Mouse (Mus musculus) MEL (cell line): Measurements from ENCODE around the gene Diaph2. TPM values are rescaled to one million over a fixed set of nuclear protein-coding genes. Genes with fewer than 3 reads are reported as not detected.

Experiments
- DNase-seq: peaks from one replicate; pipeline ENCODE4 v3.0.0; 2011; ENCODE audit warnings: low read depth, low spot score
- H3K27ac ChIP-seq: 2 replicates; pipeline ENCODE4 v1.5.1; 2012; ENCODE audit warnings: low read depth, mild to moderate bottlenecking, control low read depth, low read length, moderate library complexity; ENCODE audit not compliant: control insufficient read depth
- H3K27me3 ChIP-seq, 2 experiments: fragments of 150-350 bp in 1 of 2; sonication (generic) in 1 of 2; 2 replicates each; pipeline ENCODE4 v1.6.1; 2012; ENCODE audit warnings: low read length in 2 of 2, mild to moderate bottlenecking in 2 of 2, improper control_type of control experiment in 1 of 2, moderate library complexity in 1 of 2; ENCODE audit not compliant: insufficient read depth in 2 of 2, control insufficient read depth in 1 of 2
- H3K36me3 ChIP-seq, 2 experiments: 2 replicates each; pipeline ENCODE4 v1.6.1; 2012 to 2014; ENCODE audit warnings: low read length in 2 of 2, improper control_type of control experiment in 1 of 2, inconsistent platforms in 1 of 2, mild to moderate bottlenecking in 1 of 2; ENCODE audit not compliant: insufficient read depth in 2 of 2, control insufficient read depth in 1 of 2
- H3K4me1 ChIP-seq, 2 experiments: fragments of 150-350 bp in 1 of 2; sonication (generic) in 1 of 2; 2 replicates each; pipeline ENCODE4 v1.6.1; 2012; ENCODE audit warnings: low read length in 2 of 2, improper control_type of control experiment in 1 of 2, mild to moderate bottlenecking in 1 of 2; ENCODE audit not compliant: insufficient read depth in 2 of 2, control insufficient read depth in 1 of 2
- H3K4me3 ChIP-seq, 2 experiments: fragments of 150-350 bp in 1 of 2; sonication (generic) in 1 of 2; 2 replicates each; pipeline ENCODE4 v1.5.1; 2012; ENCODE audit warnings: low read depth in 2 of 2, low read length in 2 of 2, mild to moderate bottlenecking in 2 of 2, moderate library complexity in 2 of 2, control low read depth in 1 of 2, improper control_type of control experiment in 1 of 2; ENCODE audit not compliant: control insufficient read depth in 1 of 2, insufficient read depth in 1 of 2
- H3K79me2 ChIP-seq: 2 replicates; pipeline ENCODE4 v1.6.1; 2012; ENCODE audit warnings: mild to moderate bottlenecking, low read length, moderate library complexity; ENCODE audit not compliant: control insufficient read depth, poor library complexity, insufficient read depth
- H3K9ac ChIP-seq: 2 replicates; pipeline ENCODE4 v1.6.1; 2012; ENCODE audit warnings: low read depth, mild to moderate bottlenecking, control low read depth, low read length, moderate library complexity; ENCODE audit not compliant: control insufficient read depth, poor library complexity, severe bottlenecking
- H3K9me3 ChIP-seq: fragments of 150-350 bp; sonication (generic); replicated peaks from 2 replicates; pipeline ENCODE4 v1.6.1; 2012; ENCODE audit warnings: mild to moderate bottlenecking, low read length, improper control_type of control experiment, moderate library complexity; ENCODE audit not compliant: insufficient read depth
- BHLHE40 ChIP-seq: IDR thresholded peaks from 2 replicates; pipeline ENCODE4 v1.6.1; 2012; ENCODE audit warnings: low read depth, mild to moderate bottlenecking, inconsistent platforms, low read length, improper control_type of control experiment, borderline replicate concordance
- CHD1 ChIP-seq: IDR thresholded peaks from 2 replicates; pipeline ENCODE4 v1.6.1; 2012; ENCODE audit warnings: low read depth, mild to moderate bottlenecking, inconsistent platforms, low read length, improper control_type of control experiment
- CTCF ChIP-seq, 3 experiments: IDR thresholded peaks in 2 of 3; conservative IDR thresholded peaks in 1 of 3; 2 replicates each; pipeline ENCODE4 v1.5.1; 2011 to 2012; ENCODE audit warnings: low read length in 3 of 3, low read depth in 2 of 3, mild to moderate bottlenecking in 2 of 3, improper control_type of control experiment in 1 of 3, inconsistent platforms in 1 of 3, mixed read lengths in 1 of 3, moderate library complexity in 1 of 3; ENCODE audit not compliant: control insufficient read depth in 1 of 3, insufficient read depth in 1 of 3, poor library complexity in 1 of 3, severe bottlenecking in 1 of 3
- ELF1 ChIP-seq: IDR thresholded peaks from 2 replicates; pipeline ENCODE4 v1.6.1; 2014; ENCODE audit warnings: low read depth, mild to moderate bottlenecking, inconsistent platforms, low read length, improper control_type of control experiment, moderate library complexity
- EP300 ChIP-seq, 2 experiments: IDR thresholded peaks; 2 replicates each; pipeline ENCODE4 v1.6.1; 2011; ENCODE audit warnings: improper control_type of control experiment in 2 of 2, low read length in 2 of 2, low read depth in 1 of 2, mild to moderate bottlenecking in 1 of 2
- ETS1 ChIP-seq: IDR thresholded peaks from 2 replicates; pipeline ENCODE4 v1.6.1; 2012; ENCODE audit warnings: low read depth, mild to moderate bottlenecking, inconsistent platforms, low read length, improper control_type of control experiment, moderate library complexity
- GABPA ChIP-seq: IDR thresholded peaks from 2 replicates; pipeline ENCODE4 v1.6.1; 2012; ENCODE audit warnings: low read depth, mild to moderate bottlenecking, inconsistent platforms, low read length, improper control_type of control experiment, moderate library complexity
- GATA1 ChIP-seq: IDR thresholded peaks from 2 replicates; pipeline ENCODE4 v1.6.1; 2011; ENCODE audit warnings: low read depth, low read length, improper control_type of control experiment
- JUND ChIP-seq: IDR thresholded peaks from 2 replicates; pipeline ENCODE4 v1.6.1; 2011; ENCODE audit warnings: low read depth, mild to moderate bottlenecking, improper control_type of control experiment, low read length
- KAT2A ChIP-seq: conservative IDR thresholded peaks from 2 replicates; pipeline ENCODE4 v1.6.1; 2012; ENCODE audit warnings: low read depth, low read length, improper control_type of control experiment, inconsistent platforms
- MAFK ChIP-seq: IDR thresholded peaks from 2 replicates; pipeline ENCODE4 v1.6.1; 2011; ENCODE audit warnings: low read depth, mild to moderate bottlenecking, low read length, improper control_type of control experiment, borderline replicate concordance
- MEF2A ChIP-seq: IDR thresholded peaks from 2 replicates; pipeline ENCODE4 v1.6.1; 2014; ENCODE audit warnings: low read depth, mild to moderate bottlenecking, inconsistent platforms, low read length, improper control_type of control experiment; ENCODE audit not compliant: poor library complexity, insufficient replicate concordance, severe bottlenecking; ENCODE audit errors: extremely low read depth
- MYB ChIP-seq: IDR thresholded peaks from 2 replicates; pipeline ENCODE4 v1.6.1; 2011; ENCODE audit warnings: mild to moderate bottlenecking, low read depth, low read length, improper control_type of control experiment
- MYC ChIP-seq: IDR thresholded peaks from 2 replicates; pipeline ENCODE4 v1.6.1; 2011; ENCODE audit warnings: low read depth, mild to moderate bottlenecking, low read length, improper control_type of control experiment, moderate library complexity
- NELFE ChIP-seq: IDR thresholded peaks from 2 replicates; pipeline ENCODE4 v1.6.1; 2011; ENCODE audit warnings: low read depth, low read length, improper control_type of control experiment
- POLR2A ChIP-seq, 2 experiments: IDR thresholded peaks; 2 replicates each; pipeline ENCODE4 v1.6.1; 2011 to 2012; ENCODE audit warnings: low read length in 2 of 2, mild to moderate bottlenecking in 2 of 2, control low read depth in 1 of 2, improper control_type of control experiment in 1 of 2, low read depth in 1 of 2, moderate library complexity in 1 of 2; ENCODE audit not compliant: control insufficient read depth in 1 of 2, insufficient read depth in 1 of 2, poor library complexity in 1 of 2
- RAD21 ChIP-seq: IDR thresholded peaks from 2 replicates; pipeline ENCODE4 v1.6.1; 2011; ENCODE audit warnings: mild to moderate bottlenecking, low read depth, low read length, improper control_type of control experiment
- RCOR1 ChIP-seq: IDR thresholded peaks from 2 replicates; pipeline ENCODE4 v1.6.1; 2012; ENCODE audit warnings: low read depth, mild to moderate bottlenecking, inconsistent platforms, low read length, improper control_type of control experiment
- SIN3A ChIP-seq: IDR thresholded peaks from 2 replicates; pipeline ENCODE4 v1.6.1; 2012; ENCODE audit warnings: low read length, improper control_type of control experiment, inconsistent platforms
- SMC3 ChIP-seq: IDR thresholded peaks from 2 replicates; pipeline ENCODE4 v1.6.1; 2011; ENCODE audit warnings: low read depth, low read length, improper control_type of control experiment
- TCF12 ChIP-seq: IDR thresholded peaks from 2 replicates; pipeline ENCODE4 v1.6.1; 2014; ENCODE audit warnings: low read depth, mild to moderate bottlenecking, inconsistent platforms, low read length, improper control_type of control experiment, moderate library complexity
- USF2 ChIP-seq, 2 experiments: IDR thresholded peaks; 2 replicates each; pipeline ENCODE4 v1.6.1; 2011 to 2012; ENCODE audit warnings: improper control_type of control experiment in 2 of 2, low read length in 2 of 2, borderline replicate concordance in 1 of 2, inconsistent platforms in 1 of 2, low read depth in 1 of 2, mild to moderate bottlenecking in 1 of 2; ENCODE audit not compliant: insufficient read depth in 1 of 2
- ZC3H11A ChIP-seq: IDR thresholded peaks from 2 replicates; pipeline ENCODE4 v1.6.1; 2012; ENCODE audit warnings: low read depth, mild to moderate bottlenecking, inconsistent platforms, low read length, improper control_type of control experiment
- ZKSCAN1 ChIP-seq: IDR thresholded peaks from 2 replicates; pipeline ENCODE4 v1.6.1; 2012; ENCODE audit warnings: low read depth, mild to moderate bottlenecking, inconsistent platforms, low read length, improper control_type of control experiment, moderate library complexity
- ZMIZ1 ChIP-seq: IDR thresholded peaks from 2 replicates; pipeline ENCODE4 v1.6.1; 2012; ENCODE audit warnings: low read depth, mild to moderate bottlenecking, inconsistent platforms, low read length, improper control_type of control experiment, moderate library complexity
- ZNF384 ChIP-seq: IDR thresholded peaks from 2 replicates; pipeline ENCODE4 v1.6.1; 2012; ENCODE audit warnings: low read depth, mild to moderate bottlenecking, inconsistent platforms, low read length, improper control_type of control experiment
- polyA plus RNA-seq, 2 experiments: library from polyadenylated mRNA; stranded (reverse) in 1 of 2; unstranded in 1 of 2; fragments of >175 nt in 1 of 2; fragments of >200 nt in 1 of 2; gene quantifications; 2 replicates each; pipeline versions ENCODE4 v1.2.1 to v1.2.4; 2012; ENCODE audit warnings: low replicate concordance in 2 of 2, low read depth in 1 of 2; ENCODE audit not compliant: insufficient read length in 2 of 2, insufficient read depth in 1 of 2, missing spikeins in 1 of 2
- total RNA-seq: library from RNA; depleted of rRNA; stranded (reverse); fragments of 300-350 nt; gene quantifications from 2 replicates; pipeline ENCODE4 v1.2.3, GENCODE M21; 2012

Gene Diaph2
- total and polyA plus RNA-seq, 3 experiments, result 0.03 TPM; not detected in 2

DNA sequence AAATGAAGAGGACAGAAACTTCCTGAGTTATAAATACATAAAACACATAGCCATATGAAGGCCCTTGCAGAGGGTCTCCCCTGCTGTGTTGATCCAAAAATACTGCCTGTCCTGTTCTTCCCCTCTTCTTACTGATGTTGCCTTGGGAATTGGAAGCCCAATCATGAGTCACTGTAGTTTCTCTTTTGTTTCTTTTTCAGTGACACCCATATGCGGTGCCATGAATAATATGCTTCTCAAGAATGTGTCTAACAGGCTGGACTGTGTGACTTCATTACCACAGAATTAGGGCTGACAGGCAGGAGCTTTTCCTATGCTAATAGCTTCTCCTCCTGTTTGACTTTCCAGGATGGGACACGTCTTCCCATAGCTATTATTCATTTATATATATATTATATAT is 21.1 kb downstream of the Diaph2 start:
- DNase-seq, result no peak
- Histone ChIP-seq H3K36me3 (peaks cover 0 to 9% of the 10 kb centered on the region in 2 experiments; a peak in 2 of 4 replicates), H3K27me3 (no peaks in the 10 kb centered on the region), H3K9ac (no peak overlapping the region), H3K27ac (no peak overlapping the region)
- TF ChIP-seq CHD1 (no peak), KAT2A (no peak), JUND (no peak), GATA1 (no peak), ZC3H11A (no peak), RCOR1 (no peak), EP300 (IDR thresholded peaks at IDR 0.05; ENCODE audit: low read depth in 1 of 2, low read length in 2 of 2) (no peak), RAD21 (no peak), USF2 (IDR thresholded peaks at IDR 0.05; ENCODE audit: borderline replicate concordance in 1 of 2, insufficient read depth in 1 of 2, low read depth in 1 of 2, low read length in 2 of 2) (no peak), TCF12 (no peak), ZKSCAN1 (no peak), NELFE (no peak), BHLHE40 (no peak), GABPA (no peak)
- TF ChIP-seq, all 39 proteins: peak for 0
- H3K4me3 ChIP-seq, result no peak overlapping the region
- H3K9me3 ChIP-seq, result no peaks in the 10 kb centered on the region
- no peaks in the 10 kb centered on the region for H3K4me1 ChIP-seq
- H3K79me2 ChIP-seq, result no peaks in the 10 kb centered on the region

GRCm38 (mm10) chrX:129773556-129774255 is 24.2 kb downstream of the Diaph2 start:
- Histone ChIP-seq H3K9me3 (no peaks in the 10 kb centered on the region), H3K79me2 (no peaks in the 10 kb centered on the region), H3K9ac (no peak overlapping the region), H3K4me3 (no peak overlapping the region), H3K27ac (no peak overlapping the region), H3K36me3 (peaks cover 0 to 15% of the 10 kb centered on the region in 2 experiments; a peak in 2 of 4 replicates), H3K4me1 (peaks cover 0 to 2% of the 10 kb centered on the region in 2 experiments; a peak in 1 of 4 replicates), H3K27me3 (no peaks in the 10 kb centered on the region)
- TF ChIP-seq MAFK (no peak), ZMIZ1 (no peak), POLR2A (IDR thresholded peaks at IDR 0.05; ENCODE audit: control insufficient read depth in 1 of 2, insufficient read depth in 1 of 2, low read depth in 1 of 2, low read length in 2 of 2, poor library complexity in 1 of 2) (no peak), SIN3A (no peak), SMC3 (no peak), MYC (no peak), MEF2A (no peak), ETS1 (no peak), CTCF (IDR thresholded peaks at IDR 0.05 in 2 of 3, conservative IDR thresholded peaks at IDR 0.05 in 1 of 3; ENCODE audit: control insufficient read depth in 1 of 3, insufficient read depth in 1 of 3, low read depth in 2 of 3, low read length in 3 of 3, poor library complexity in 1 of 3, severe bottlenecking in 1 of 3) (no peak), CHD1 (no peak), MYB (no peak), ELF1 (no peak), ZNF384 (no peak), GATA1 (no peak), JUND (no peak)
- no peak for DNase-seq
